Mouse (Mus musculus) ES-E14 (cell line): Measurements from ENCODE around the gene Cmtm5. TPM values are rescaled to one million over a fixed set of nuclear protein-coding genes. Genes with fewer than 3 reads are reported as not detected.
"Not testable (repeated sequence)": the region's sequence is repeated elsewhere in the genome, so short reads cannot be mapped to it uniquely, and the experiment has no call there.

Experiments used
- DNase-seq: peaks from one replicate; pipeline ENCODE4 v3.0.0-alpha.2; 2013; ENCODE audit warnings: low read depth, low spot score
- H3K27ac ChIP-seq: 2 replicates; pipeline ENCODE4 v1.5.1; 2012; ENCODE audit warnings: low read depth, mild to moderate bottlenecking, low read length, moderate library complexity, mixed read lengths; ENCODE audit not compliant: poor library complexity, insufficient read depth, severe bottlenecking
- H3K36me3 ChIP-seq: 2 replicates; pipeline ENCODE4 v1.6.1; 2012; ENCODE audit warnings: mild to moderate bottlenecking, low read length, moderate library complexity, mixed read lengths; ENCODE audit not compliant: control insufficient read depth, poor library complexity, insufficient read depth, severe bottlenecking
- H3K4me1 ChIP-seq, 2 experiments: fragments of 150-350 bp in 1 of 2; sonication (generic) in 1 of 2; 2 replicates each; pipeline ENCODE4 v1.6.1; 2012; ENCODE audit warnings: low read length in 2 of 2, mild to moderate bottlenecking in 1 of 2, mixed read lengths in 1 of 2; ENCODE audit not compliant: control insufficient read depth in 2 of 2, insufficient read depth in 2 of 2, poor library complexity in 1 of 2
- H3K4me3 ChIP-seq, 2 experiments: fragments of 150-350 bp in 1 of 2; sonication (generic) in 1 of 2; 2 replicates each; pipeline ENCODE4 v1.5.1; 2012; ENCODE audit warnings: low read length in 2 of 2, low read depth in 1 of 2, mild to moderate bottlenecking in 1 of 2, mixed read lengths in 1 of 2; ENCODE audit not compliant: insufficient read depth in 1 of 2, poor library complexity in 1 of 2, severe bottlenecking in 1 of 2
- H3K9ac ChIP-seq: 2 replicates; pipeline ENCODE4 v1.6.1; 2012; ENCODE audit warnings: low read depth, mild to moderate bottlenecking, low read length, mixed read lengths; ENCODE audit not compliant: poor library complexity, insufficient read depth, severe bottlenecking
- H3K9me3 ChIP-seq: fragments of 150-350 bp; sonication (generic); 2 replicates; pipeline ENCODE4 v1.6.1; 2012; ENCODE audit warnings: low read depth, mild to moderate bottlenecking, low read length; ENCODE audit not compliant: control insufficient read depth, insufficient read depth
- CHD2 ChIP-seq: IDR thresholded peaks from 2 replicates; pipeline ENCODE4 v1.6.1; 2014; ENCODE audit warnings: mild to moderate bottlenecking, low read depth, low read length, inconsistent platforms
- HCFC1 ChIP-seq: IDR thresholded peaks from 2 replicates; pipeline ENCODE4 v1.6.1; 2012; ENCODE audit warnings: low read length, inconsistent platforms, borderline replicate concordance; ENCODE audit not compliant: insufficient read depth
- MAFK ChIP-seq: IDR thresholded peaks from 2 replicates; pipeline ENCODE4 v1.6.1; 2014; ENCODE audit warnings: mild to moderate bottlenecking, low read depth, low read length, inconsistent platforms; ENCODE audit not compliant: insufficient read depth
- ZC3H11A ChIP-seq: IDR thresholded peaks from 2 replicates; pipeline ENCODE4 v1.6.1; 2012; ENCODE audit warnings: low read depth, mild to moderate bottlenecking, inconsistent platforms, low read length, borderline replicate concordance
- ZNF384 ChIP-seq: IDR thresholded peaks from 2 replicates; pipeline ENCODE4 v1.6.1; 2012; ENCODE audit warnings: low read depth, low read length, inconsistent platforms
- in situ Hi-C, 2 experiments: fragments of 600-800 bp; cut with MboI; formaldehyde crosslinking; loops; one replicate each; pipeline ENCODE4 v1.15.1; 2025; ENCODE audit warnings: low sequenced_read_pairs in 2 of 2, inconsistent platforms in 1 of 2; ENCODE audit not compliant: unreplicated experiment in 2 of 2
- total RNA-seq: library from RNA; depleted of rRNA; stranded (reverse); fragments of 300-350 nt; gene quantifications from 2 replicates; pipeline ENCODE4 v1.2.3, GENCODE M21; 2012

Gene Cmtm5
- total RNA-seq, 1 experiment: not detected

GRCm38 (mm10) chr14:54966320-54966977 is 30.4 kb downstream of the Cmtm5 start, which contains the start of gene Myh6:
Gene Myh6 (minus strand): TSS chr14:54966927.
- Histone ChIP-seq H3K27ac (no peak within 1 kb of the TSS), H3K4me3 (no peak within 1 kb of the TSS), H3K9ac (no peak within 1 kb of the TSS), H3K4me1 (no peaks in the 10 kb centered on the region), H3K9me3 (no peaks in the 10 kb centered on the region), H3K36me3 (no peaks in the 10 kb centered on the region)
- in situ Hi-C loops: no loop called here
- no peak for DNase-seq
- TF ChIP-seq MAFK: no peak
- TF ChIP-seq CHD2: no peak
- no peak for TF ChIP-seq ZC3H11A
- TF ChIP-seq HCFC1: no peak
- TF ChIP-seq ZNF384: no peak

- H3K36me3 ChIP-seq: no peaks in the 10 kb centered on the region
- in situ Hi-C loops: no loop called here
- no peak for DNase-seq
- no peak overlapping the region for H3K9ac ChIP-seq
- H3K27ac ChIP-seq: no peak overlapping the region
- no peak for TF ChIP-seq ZNF384
- no peaks in the 10 kb centered on the region for H3K4me1 ChIP-seq
- no peaks in the 10 kb centered on the region for H3K9me3 ChIP-seq
- H3K4me3 ChIP-seq: no peak overlapping the region
Measured at GRCm38 (mm10) chr14:54967874-54968273, 31.8 kb downstream of the Cmtm5 start.

GRCm38 (mm10) chr14:54968344-54968743 is 32.3 kb downstream of the Cmtm5 start:
- in situ Hi-C loops: no loop called here
- TF ChIP-seq MAFK (no peak), CHD2 (no peak), ZC3H11A (no peak), ZNF384 (no peak), HCFC1 (no peak)
- H3K36me3 ChIP-seq: no peaks in the 10 kb centered on the region
- H3K9ac ChIP-seq: no peak overlapping the region
- H3K4me3 ChIP-seq: no peak overlapping the region
- DNase-seq: no peak
- H3K27ac ChIP-seq: no peak overlapping the region
- H3K9me3 ChIP-seq: no peaks in the 10 kb centered on the region
- no peaks in the 10 kb centered on the region for H3K4me1 ChIP-seq

GRCm38 (mm10) chr14:54972786-54973185 is 36.7 kb downstream of the Cmtm5 start:
- H3K9ac ChIP-seq, H3K27ac ChIP-seq, H3K4me1 ChIP-seq, H3K4me3 ChIP-seq, H3K36me3 ChIP-seq, in situ Hi-C loops, DNase-seq, H3K9me3 ChIP-seq: not testable (repeated sequence)

- DNase-seq: no peak
- Histone ChIP-seq H3K9me3 (no peaks in the 10 kb centered on the region), H3K9ac (no peak overlapping the region), H3K4me1 (no peaks in the 10 kb centered on the region), H3K27ac (no peak overlapping the region), H3K36me3 (no peaks in the 10 kb centered on the region), H3K4me3 (no peak overlapping the region)
- in situ Hi-C loops: no loop called here
- TF ChIP-seq MAFK (no peak), ZC3H11A (no peak), ZNF384 (peak; percentile 73; the same call in 1 of the 2 replicates)
Measured at GRCm38 (mm10) chr14:54974068-54974791, 38.2 kb downstream of the Cmtm5 start.
